Mouse (Mus musculus) embryonic facial prominence, embryonic 11.5 days (tissue): ENCODE measurements around the gene Bpi. TPM values are rescaled to one million over a fixed set of nuclear protein-coding genes. Genes with fewer than 3 reads are reported as not detected.
A peak's percentile ranks its signal among the peaks of the same experiment; 100 is the strongest.

Experiments
- ATAC-seq: fragments of 200-750 bp; cut with Nextera tagmentation; replicated peaks from 2 replicates; pipeline ENCODE4 v1.8.0; 2017; ENCODE audit warnings: low read depth; ENCODE audit not compliant: insufficient number of reproducible peaks, low FRiP score, low TSS enrichment
- DNase-seq: peaks from one replicate; pipeline ENCODE4 v3.0.0-alpha.2; 2015; ENCODE audit warnings: low spot score
- H3K27ac ChIP-seq: fragments of 300-500 bp; sonication (generic); replicated peaks from 2 replicates; pipeline ENCODE4 v1.5.1; 2014; ENCODE audit warnings: mild to moderate bottlenecking, low read depth, low read length, control low read depth
- H3K27me3 ChIP-seq: fragments of 300-500 bp; sonication (generic); 2 replicates; pipeline ENCODE4 v1.6.1; 2014; ENCODE audit warnings: mild to moderate bottlenecking, low read length, moderate library complexity, mixed read lengths; ENCODE audit not compliant: control insufficient read depth, insufficient read depth
- H3K36me3 ChIP-seq: fragments of 300-500 bp; sonication (generic); replicated peaks from 2 replicates; pipeline ENCODE4 v1.6.1; 2014; ENCODE audit warnings: low read depth, mild to moderate bottlenecking, low read length, moderate library complexity, mixed read lengths; ENCODE audit not compliant: control insufficient read depth, insufficient read depth
- H3K4me1 ChIP-seq: fragments of 300-500 bp; sonication (generic); 2 replicates; pipeline ENCODE4 v1.6.1; 2014; ENCODE audit warnings: low read length, mixed read lengths; ENCODE audit not compliant: control insufficient read depth, insufficient read depth
- H3K4me2 ChIP-seq: fragments of 300-500 bp; sonication (generic); 2 replicates; pipeline ENCODE4 v1.6.1; 2014; ENCODE audit warnings: low read depth, mild to moderate bottlenecking, control low read depth, low read length, moderate library complexity
- H3K4me3 ChIP-seq: fragments of 300-500 bp; sonication (generic); 2 replicates; pipeline ENCODE4 v1.5.1; 2014; ENCODE audit warnings: low read depth, low read length, control low read depth
- H3K9ac ChIP-seq: fragments of 300-500 bp; sonication (generic); replicated peaks from 2 replicates; pipeline ENCODE4 v1.6.1; 2014; ENCODE audit warnings: mild to moderate bottlenecking, control low read depth, low read length
- H3K9me3 ChIP-seq: fragments of 300-500 bp; sonication (generic); replicated peaks from 2 replicates; pipeline ENCODE4 v1.6.1; 2016; ENCODE audit warnings: mild to moderate bottlenecking, low read length, inconsistent platforms, mixed read lengths; ENCODE audit not compliant: control insufficient read depth
- WGBS: fragments of 180-500 bp; shearing (Covaris S2); extraction: QIAGEN DNeasy Blood & Tissue Kit; methylation state at CpG from one replicate; pipeline ENCODE4 v1.1.7; 2014; 5-methylcytosine and 5-hydroxymethylcytosine counted together
- polyA plus RNA-seq: library from polyadenylated mRNA; unstranded; fragments of >200 nt; fragmentation: Nextera tagmentation; extraction: Ambion mirVana; gene quantifications from 2 replicates; pipeline ENCODE4 v1.2.1, GENCODE M21; 2014

Bpi gene
- polyA plus RNA-seq, 1 experiment from 2014 or later, result not detected

- no peak for DNase-seq
- Histone ChIP-seq H3K4me1 (no peaks in the 10 kb centered on the region), H3K27ac (no peak overlapping the region), H3K27me3 (no peaks in the 10 kb centered on the region), H3K4me3 (no peak overlapping the region), H3K9ac (no peak overlapping the region), H3K9me3 (no peaks in the 10 kb centered on the region), H3K36me3 (no peaks in the 10 kb centered on the region), H3K4me2 (no peak overlapping the region)
- 88% methylated on average over 2 of the region's 2 CpGs for WGBS
- no peak for ATAC-seq
Observed at GRCm38 (mm10) chr2:158219562-158219961, 38.3 kb upstream of the Bpi start.

GRCm38 (mm10) chr2:158221446-158222084 lies 36.3 kb upstream of the Bpi start:
- Histone ChIP-seq H3K4me3 (no peak overlapping the region), H3K9me3 (no peaks in the 10 kb centered on the region), H3K27ac (no peak overlapping the region), H3K4me2 (no peak overlapping the region), H3K27me3 (no peaks in the 10 kb centered on the region), H3K4me1 (no peaks in the 10 kb centered on the region), H3K9ac (no peak overlapping the region), H3K36me3 (no peaks in the 10 kb centered on the region)
- no peak for ATAC-seq
- no peak for DNase-seq
- 89% methylated on average over 9 of the region's 9 CpGs for WGBS

DNA sequence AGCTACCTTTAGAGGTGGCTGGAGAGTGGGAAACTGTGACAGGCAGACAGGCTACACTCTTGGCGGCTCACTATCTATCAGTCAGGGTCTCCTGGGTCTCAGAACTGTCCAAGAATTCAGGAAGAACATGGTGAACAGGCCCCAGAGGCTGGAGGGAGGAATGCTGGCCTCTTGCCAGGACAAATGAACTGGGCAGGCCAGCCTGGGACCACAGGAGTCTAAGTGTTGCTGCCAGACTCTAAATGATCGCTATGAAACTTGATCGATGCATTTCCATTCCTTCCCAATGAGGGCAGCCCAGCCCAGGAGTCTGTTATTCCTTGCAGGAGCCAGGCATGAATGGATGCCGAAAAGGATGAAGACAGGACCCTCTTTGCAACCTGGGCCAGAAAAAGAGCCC lies 35.2 kb upstream of the Bpi start:
- no peak for DNase-seq
- no peak overlapping the region for H3K4me2 ChIP-seq
- H3K9me3 ChIP-seq, result no peaks in the 10 kb centered on the region
- no peak overlapping the region for H3K27ac ChIP-seq
- no peaks in the 10 kb centered on the region for H3K4me1 ChIP-seq
- no peak overlapping the region for H3K9ac ChIP-seq
- H3K27me3 ChIP-seq, result no peaks in the 10 kb centered on the region
- WGBS, result 72% methylated on average over 4 of the region's 4 CpGs
- no peak overlapping the region for H3K4me3 ChIP-seq
- no peaks in the 10 kb centered on the region for H3K36me3 ChIP-seq
- ATAC-seq, result no peak

GRCm38 (mm10) chr2:158223497-158223896 lies 34.4 kb upstream of the Bpi start:
- H3K4me3 ChIP-seq, result no peak overlapping the region
- H3K4me1 ChIP-seq, result no peaks in the 10 kb centered on the region
- no peak overlapping the region for H3K9ac ChIP-seq
- H3K4me2 ChIP-seq, result no peak overlapping the region
- no peak for ATAC-seq
- no peak overlapping the region for H3K27ac ChIP-seq
- WGBS, result 71% methylated on average over 3 of the region's 3 CpGs
- no peaks in the 10 kb centered on the region for H3K9me3 ChIP-seq
- H3K27me3 ChIP-seq, result no peaks in the 10 kb centered on the region
- no peaks in the 10 kb centered on the region for H3K36me3 ChIP-seq
- DNase-seq, result no peak

DNA sequence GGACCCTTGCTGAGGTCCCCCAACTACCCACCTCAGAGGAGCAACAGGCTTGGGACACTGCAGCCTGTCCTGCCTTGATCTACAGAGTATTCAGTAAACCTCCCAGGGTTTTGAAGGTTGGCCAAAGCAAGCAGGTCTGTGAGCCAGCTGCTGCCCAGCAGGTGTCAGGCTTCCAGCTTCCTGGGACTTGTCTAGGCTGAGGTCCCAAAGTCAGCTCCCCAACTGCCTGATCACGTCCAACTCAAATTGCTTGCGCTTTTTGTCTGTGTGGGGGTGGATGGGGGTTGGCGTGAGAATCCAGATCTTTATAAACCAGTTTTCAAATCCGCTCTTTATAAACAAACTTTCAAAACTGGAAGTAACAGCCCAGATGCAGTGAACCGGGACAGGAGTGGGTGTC lies 32.6 kb upstream of the Bpi start:
- no peak overlapping the region for H3K4me2 ChIP-seq
- H3K9ac ChIP-seq, result no peak overlapping the region
- H3K36me3 ChIP-seq, result no peaks in the 10 kb centered on the region
- no peak overlapping the region for H3K27ac ChIP-seq
- H3K9me3 ChIP-seq, result no peaks in the 10 kb centered on the region
- H3K27me3 ChIP-seq, result no peaks in the 10 kb centered on the region
- H3K4me3 ChIP-seq, result no peak overlapping the region
- no peaks in the 10 kb centered on the region; the same call in 1 of the 2 replicates for H3K4me1 ChIP-seq
- WGBS, result 72% methylated on average over 5 of the region's 5 CpGs
- no peak for ATAC-seq
- no peak for DNase-seq

GRCm38 (mm10) chr2:158228670-158229502 lies 29.0 kb upstream of the Bpi start, which contains the start of gene D630003M21Rik:
D630003M21Rik (minus strand) TSS chr2:158229222.
- H3K4me2 ChIP-seq, result peak within 1 kb of the TSS; percentile 93
- under 1% methylated on average over 41 of the region's 55 CpGs for WGBS
- no peaks in the 10 kb centered on the region for H3K27me3 ChIP-seq
- H3K36me3 ChIP-seq, result no peaks in the 10 kb centered on the region
- H3K4me3 ChIP-seq, result peak within 1 kb of the TSS; percentile 45
- no peaks in the 10 kb centered on the region; the same call in 1 of the 2 replicates for H3K4me1 ChIP-seq
- peak within 1 kb of the TSS; percentile 59 for H3K9ac ChIP-seq
- H3K9me3 ChIP-seq, result no peaks in the 10 kb centered on the region
- peak; percentile 67 for DNase-seq
- H3K27ac ChIP-seq, result no peak within 1 kb of the TSS
- peak; percentile 78 for ATAC-seq

DNA sequence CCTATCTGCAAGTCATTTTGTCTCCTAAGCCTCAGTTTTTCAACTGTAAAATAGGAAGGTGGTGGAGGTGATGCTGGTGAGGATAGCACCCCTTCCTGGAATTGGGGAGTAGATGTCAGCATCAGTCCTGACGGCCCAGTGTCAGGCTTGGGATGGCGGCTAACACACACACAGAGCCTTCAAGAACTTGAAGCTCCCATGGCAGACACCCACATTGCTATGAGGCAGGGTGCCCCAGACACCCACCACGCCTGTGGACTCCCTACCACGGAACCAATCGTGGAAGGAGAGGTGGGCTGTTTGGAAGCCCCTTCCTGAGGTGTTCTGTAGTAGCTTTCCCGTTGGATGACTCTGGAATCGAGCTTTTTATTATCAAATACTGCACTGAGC lies 28.4 kb upstream of the Bpi start:
- WGBS, result 24% methylated on average over 7 of the region's 7 CpGs
- H3K4me1 ChIP-seq, result no peaks in the 10 kb centered on the region; the same call in 1 of the 2 replicates
- peak overlapping the region; percentile 93 for H3K4me2 ChIP-seq
- H3K9me3 ChIP-seq, result no peaks in the 10 kb centered on the region
- no peak overlapping the region for H3K27ac ChIP-seq
- no peaks in the 10 kb centered on the region for H3K36me3 ChIP-seq
- DNase-seq (no peak), ATAC-seq (no peak)
- peak overlapping the region; percentile 45 for H3K4me3 ChIP-seq
- H3K9ac ChIP-seq, result peak overlapping the region; percentile 59
- H3K27me3 ChIP-seq, result no peaks in the 10 kb centered on the region

- Histone ChIP-seq H3K9ac (no peak overlapping the region), H3K27me3 (no peaks in the 10 kb centered on the region), H3K4me3 (no peak overlapping the region), H3K4me1 (no peaks in the 10 kb centered on the region; the same call in 1 of the 2 replicates), H3K27ac (no peak overlapping the region), H3K36me3 (no peaks in the 10 kb centered on the region), H3K4me2 (no peak overlapping the region), H3K9me3 (no peaks in the 10 kb centered on the region)
- ATAC-seq (no peak), DNase-seq (no peak)
- 31% methylated on average over 6 of the region's 6 CpGs for WGBS
Observed at GRCm38 (mm10) chr2:158230617-158231016, 27.3 kb upstream of the Bpi start.
